Comparison of ENCODE assay signal across 15 mouse cellular contexts in the genomic region with DNA sequence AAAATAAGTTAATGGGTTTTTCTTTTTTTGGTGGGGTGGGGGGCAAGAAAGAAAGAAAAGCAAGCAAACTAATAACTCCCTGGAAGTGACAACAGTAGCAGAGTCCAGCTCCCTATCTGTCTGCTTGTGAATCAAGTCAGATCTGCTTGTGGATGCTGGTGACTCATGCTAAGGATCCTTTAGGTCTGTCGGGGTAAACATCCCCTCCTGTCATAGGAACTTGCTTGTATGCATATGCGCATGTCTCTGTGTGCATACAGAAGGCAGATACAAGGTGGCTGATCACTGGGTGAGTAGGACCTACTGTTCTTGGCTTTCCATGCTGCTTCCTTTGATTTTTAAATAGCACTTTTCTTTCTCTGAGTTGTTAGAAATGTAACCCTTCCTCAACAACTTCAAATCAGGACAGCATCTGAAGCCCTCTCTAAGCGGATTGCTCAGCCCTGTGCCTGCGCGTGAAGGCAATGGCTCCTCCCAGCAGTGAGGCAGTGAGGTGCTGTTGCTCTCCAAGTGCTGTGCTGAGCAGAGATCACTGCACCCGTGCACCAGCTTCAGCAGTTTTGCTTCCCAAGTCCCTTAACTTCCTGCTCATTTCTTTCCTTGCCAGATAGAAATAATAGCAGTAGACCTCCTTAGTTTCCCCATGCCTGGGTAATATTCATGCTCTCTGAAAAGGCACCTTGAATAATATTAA.
A peak's percentile ranks its signal among the peaks of the same experiment; 100 is the strongest.
DNase-seq lines count a peak whose midpoint lies in the region; ATAC-seq and TF ChIP-seq lines count a peak whose summit lies in the region.
"Had no signal": no experiment of that assay in that cellular context is flagged by ENCODE, and none has a peak within 500 bp of the region (broad histone marks: within the 10 kb centered on the region; RNA-seq: fewer than 3 reads in every experiment).

No protein-coding gene starts in this region.

- H3K9ac ChIP-seq in heart, adult 2 months (ENCODE audit: low read depth, low read length), result no peak overlapping the region
- no peak overlapping the region for H3K9ac ChIP-seq in heart, embryonic 12.5 days
- no peak overlapping the region for H3K9ac ChIP-seq in midbrain, embryonic 15.5 days
- no peak overlapping the region for H3K9ac ChIP-seq in midbrain, embryonic 13.5 days (replicated peaks)
- H3K9ac ChIP-seq: embryonic facial prominence, embryonic 13.5 days; neural tube, embryonic 12.5 days had no signal

- no peak for DNase-seq in heart, adult 2 months
- DNase-seq in cerebellum, postnatal 10 days, result peak; percentile 64 to 72
- DNase-seq in retina, postnatal 1 day, result peak; percentile 18
- DNase-seq in kidney, adult 2 months, result no peak
- DNase-seq: adrenal gland, adult 8-10 months; heart, postnatal 36 days; right cerebral cortex, adult 18-20 months had no signal

- H3K4me2 ChIP-seq in heart, embryonic 12.5 days, result no peak overlapping the region
- no peak overlapping the region for H3K4me2 ChIP-seq in midbrain, embryonic 15.5 days
- no peak overlapping the region for H3K4me2 ChIP-seq in midbrain, embryonic 13.5 days (replicated peaks)
- H3K4me2 ChIP-seq: embryonic facial prominence, embryonic 13.5 days; neural tube, embryonic 12.5 days had no signal

- TF ChIP-seq EP300 in heart, adult 2 months (IDR thresholded peaks at IDR 0.05; ENCODE audit: insufficient read depth, low read depth, low read length), result no peak

- H3K9me3 ChIP-seq in heart, embryonic 12.5 days (replicated peaks), result no peaks in the 10 kb centered on the region
- no peaks in the 10 kb centered on the region for H3K9me3 ChIP-seq in midbrain, embryonic 15.5 days
- no peaks in the 10 kb centered on the region for H3K9me3 ChIP-seq in midbrain, embryonic 13.5 days
- H3K9me3 ChIP-seq: embryonic facial prominence, embryonic 13.5 days; neural tube, embryonic 12.5 days had no signal

- peaks cover 27% of the 10 kb centered on the region for H3K4me1 ChIP-seq in heart, adult 2 months (ENCODE audit: control insufficient read depth, insufficient read depth, low read length)
- H3K4me1 ChIP-seq in heart, embryonic 12.5 days (replicated peaks), result peaks cover 76% of the 10 kb centered on the region
- H3K4me1 ChIP-seq in midbrain, embryonic 15.5 days, result peaks cover 8% of the 10 kb centered on the region; the same call in 1 of the 2 replicates
- H3K4me1 ChIP-seq in midbrain, embryonic 13.5 days (replicated peaks), result peaks cover 22% of the 10 kb centered on the region
- H3K4me1 ChIP-seq in kidney, adult 2 months (ENCODE audit: control insufficient read depth, insufficient read depth, low read length), result 0 out of 2 replicates have a peak, but pooled peaks cover 2% of the 10 kb centered on the region

- intact Hi-C loops in heart, adult 2 months (cut with DNase I), result no loop called here

- H3K4me3 ChIP-seq in heart, adult 2 months, result no peak overlapping the region
- no peak overlapping the region for H3K4me3 ChIP-seq in heart, embryonic 12.5 days
- H3K4me3 ChIP-seq in midbrain, embryonic 15.5 days, result no peak overlapping the region
- H3K4me3 ChIP-seq in midbrain, embryonic 13.5 days (replicated peaks), result no peak overlapping the region
- no peak overlapping the region for H3K4me3 ChIP-seq in kidney, adult 2 months (ENCODE audit: insufficient read depth, low read depth, low read length)
- H3K4me3 ChIP-seq: embryonic facial prominence, embryonic 13.5 days; neural tube, embryonic 12.5 days had no signal

- TF ChIP-seq CTCF in heart, adult 2 months (IDR thresholded peaks at IDR 0.05), result no peak
- no peak for TF ChIP-seq CTCF in kidney, adult 2 months (conservative IDR thresholded peaks at IDR 0.05; ENCODE audit: insufficient read depth, insufficient read length, low read depth, low read length)

- WGBS in heart, adult 2 months, result 51% methylated on average over 6 of the region's 6 CpGs
- 31% methylated on average over 6 of the region's 6 CpGs for whole genome bisulfite sequencing in heart, embryonic 12.5 days
- 43% methylated on average over 6 of the region's 6 CpGs for WGBS in midbrain, embryonic 15.5 days
- WGBS in midbrain, embryonic 13.5 days, result 37% methylated on average over 6 of the region's 6 CpGs
- 58% methylated on average over 6 of the region's 6 CpGs for WGBS in kidney, adult 2 months

- H3K79me2 ChIP-seq in heart, adult 2 months (replicated peaks; ENCODE audit: control insufficient read depth, insufficient read depth, low read length), result peaks cover 10% of the 10 kb centered on the region

- H3K27ac ChIP-seq in heart, adult 2 months, result peak overlapping the region; percentile 7; the same call in 1 of the 2 replicates
- H3K27ac ChIP-seq in heart, embryonic 12.5 days (ENCODE audit: poor library complexity, severe bottlenecking), result no peak overlapping the region
- H3K27ac ChIP-seq in midbrain, embryonic 15.5 days, result no peak overlapping the region
- no peak overlapping the region for H3K27ac ChIP-seq in midbrain, embryonic 13.5 days
- no peak overlapping the region for H3K27ac ChIP-seq in kidney, adult 2 months (ENCODE audit: insufficient read depth, low read depth, low read length)
- H3K27ac ChIP-seq: embryonic facial prominence, embryonic 13.5 days; kidney, postnatal 0 days; neural tube, embryonic 12.5 days had no signal

- no peak for ATAC-seq in heart, embryonic 12.5 days (ENCODE audit: insufficient number of reproducible peaks, low FRiP score)
- ATAC-seq in midbrain, embryonic 15.5 days (replicated peaks), result 0 out of 2 replicates have a peak, but pooled peaks have one; percentile 71
- no peak for ATAC-seq in midbrain, embryonic 13.5 days
- ATAC-seq: Patski had no signal

- TF ChIP-seq POLR2A in heart, adult 2 months (IDR thresholded peaks at IDR 0.05; ENCODE audit: insufficient read depth, low read depth, low read length), result no peak
- TF ChIP-seq POLR2A in kidney, adult 2 months (IDR thresholded peaks at IDR 0.05; ENCODE audit: low read depth, low read length), result no peak

- no peaks in the 10 kb centered on the region for H3K27me3 ChIP-seq in heart, adult 2 months (ENCODE audit: control insufficient read depth, insufficient read depth, low read length)
- H3K27me3 ChIP-seq in heart, embryonic 12.5 days (replicated peaks), result no peaks in the 10 kb centered on the region
- no peaks in the 10 kb centered on the region for H3K27me3 ChIP-seq in midbrain, embryonic 15.5 days (replicated peaks)
- no peaks in the 10 kb centered on the region for H3K27me3 ChIP-seq in midbrain, embryonic 13.5 days
- no peaks in the 10 kb centered on the region for H3K27me3 ChIP-seq in kidney, adult 2 months (replicated peaks; ENCODE audit: control insufficient read depth, insufficient read depth, low read length)
- H3K27me3 ChIP-seq: CH12.LX; embryonic facial prominence, embryonic 13.5 days; neural tube, embryonic 12.5 days; Patski had no signal

- H3K36me3 ChIP-seq in heart, adult 2 months (ENCODE audit: control insufficient read depth, insufficient read depth, low read length), result peaks cover 25% of the 10 kb centered on the region
- H3K36me3 ChIP-seq in heart, embryonic 12.5 days, result 0 out of 2 replicates have a peak, but pooled peaks cover 3% of the 10 kb centered on the region
- no peaks in the 10 kb centered on the region for H3K36me3 ChIP-seq in midbrain, embryonic 15.5 days (replicated peaks)
- H3K36me3 ChIP-seq in midbrain, embryonic 13.5 days, result no peaks in the 10 kb centered on the region
- H3K36me3 ChIP-seq in kidney, adult 2 months (ENCODE audit: control insufficient read depth, insufficient read depth, low read length), result no peaks in the 10 kb centered on the region
- H3K36me3 ChIP-seq: embryonic facial prominence, embryonic 13.5 days; neural tube, embryonic 12.5 days had no signal

Comparison
In these comparisons a context has a peak if more than half of its experiments do, and no peak if none do; other contexts are left out.
1. DNase-seq: peak in cerebellum, postnatal 10 days (2 of 2) and retina, postnatal 1 day (single experiment); none in heart, adult 2 months (0 of 2) and kidney, adult 2 months (single experiment).